Mouse (Mus musculus): ENCODE measurements around the gene Ms4a18. TPM values are rescaled to one million over a fixed set of nuclear protein-coding genes. Genes with fewer than 3 reads are reported as not detected.

Gene Ms4a18
- total and polyA plus RNA-seq, 2 experiments from 2014 or later: not detected

- no peak for DNase-seq (ENCODE audit: low spot score)
- 82% methylated on average over 7 of the region's 7 CpGs for WGBS
Measured at GRCm38 (mm10) chr19:10993150-10993549, 24.7 kb downstream of the Ms4a18 start, which contains the start of gene Ms4a15. TSS of gene Ms4a15 (minus strand) at chr19:10993250.

DNA sequence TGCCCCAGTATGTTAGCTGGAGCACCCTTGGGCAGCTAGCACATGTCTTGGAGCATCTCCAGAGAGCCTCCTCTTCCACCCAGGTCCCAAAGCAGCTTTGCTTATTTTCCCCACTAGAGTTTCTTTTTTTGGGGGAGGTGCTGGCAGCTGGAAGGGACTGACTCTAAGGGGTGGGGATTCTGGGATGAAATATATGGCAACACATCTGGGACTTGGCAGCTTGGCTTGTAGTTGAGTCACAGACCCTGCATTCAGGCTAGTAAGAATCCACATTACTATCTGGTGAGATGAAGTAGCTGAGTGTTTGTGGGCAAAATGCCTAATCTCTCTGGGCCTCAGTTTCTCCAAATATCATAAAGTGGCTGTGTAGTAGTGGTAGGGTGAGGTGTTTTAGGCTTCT lies 25.9 kb downstream of the Ms4a18 start:
- H3K4me3 ChIP-seq (ENCODE audit: low read depth, low read length): no peak overlapping the region

More at GRCm38 (mm10) chr19:10993150-10993549, 24.7 kb downstream of the Ms4a18 start, which contains the start of gene Ms4a15:
- Histone ChIP-seq H3K27ac (ENCODE audit: low read depth) (no peak within 1 kb of the TSS), H3K4me3 (ENCODE audit: low read depth, low read length) (no peak within 1 kb of the TSS), H3K4me2 (ENCODE audit: low read depth, low read length) (no peak within 1 kb of the TSS), H3K9ac (replicated peaks; ENCODE audit: low read depth, low read length) (no peak within 1 kb of the TSS), H3K9me3 (replicated peaks; ENCODE audit: control insufficient read depth, low read length) (no peaks in the 10 kb centered on the region), H3K27me3 (ENCODE audit: control insufficient read depth, insufficient read depth, low read length) (no peaks in the 10 kb centered on the region), H3K36me3 (replicated peaks; ENCODE audit: control insufficient read depth, insufficient read depth, low read length) (no peaks in the 10 kb centered on the region), H3K4me1 (ENCODE audit: control insufficient read depth, insufficient read depth) (no peaks in the 10 kb centered on the region)
- no peak for ATAC-seq (ENCODE audit: insufficient read depth, low read depth)
- TF ChIP-seq EP300 (IDR thresholded peaks at IDR 0.05; ENCODE audit: low read depth): no peak
- no peak for TF ChIP-seq CTCF (IDR thresholded peaks at IDR 0.05; ENCODE audit: low read depth)

DNA sequence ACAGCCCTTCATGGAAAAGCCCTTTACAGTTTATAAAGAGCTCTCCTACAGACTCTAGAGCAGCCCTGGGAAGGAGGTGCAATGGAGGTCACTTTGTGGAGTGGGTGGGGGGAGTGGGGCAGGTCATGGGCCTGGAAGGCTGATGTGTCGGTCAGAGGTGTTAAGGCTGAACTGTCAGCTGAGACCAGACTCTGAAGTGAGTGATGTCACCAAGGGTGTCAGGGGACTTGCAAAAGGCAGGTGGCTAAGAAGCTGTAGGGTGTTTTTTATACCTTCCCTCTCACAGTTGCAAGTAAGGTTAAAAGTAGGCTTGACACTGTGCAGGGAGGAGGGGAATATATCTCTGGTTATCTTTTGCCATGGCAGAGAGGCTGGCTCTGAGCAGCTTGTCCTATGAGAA lies 27.1 kb downstream of the Ms4a18 start:
- Histone ChIP-seq H3K36me3 (replicated peaks; ENCODE audit: control insufficient read depth, insufficient read depth, low read length) (no peaks in the 10 kb centered on the region), H3K4me3 (ENCODE audit: low read depth, low read length) (no peak overlapping the region), H3K27me3 (ENCODE audit: control insufficient read depth, insufficient read depth, low read length) (no peaks in the 10 kb centered on the region), H3K9me3 (replicated peaks; ENCODE audit: control insufficient read depth, low read length) (no peaks in the 10 kb centered on the region), H3K27ac (ENCODE audit: low read depth) (no peak overlapping the region), H3K4me1 (ENCODE audit: control insufficient read depth, insufficient read depth) (no peaks in the 10 kb centered on the region), H3K4me2 (ENCODE audit: low read depth, low read length) (no peak overlapping the region), H3K9ac (replicated peaks; ENCODE audit: low read depth, low read length) (no peak overlapping the region)
- DNase-seq (ENCODE audit: low spot score) (no peak), ATAC-seq (ENCODE audit: insufficient read depth, low read depth) (no peak)
- WGBS: 13% methylated on average over 1 of the region's 1 CpGs
- TF ChIP-seq EP300 (IDR thresholded peaks at IDR 0.05; ENCODE audit: low read depth) (no peak), CTCF (IDR thresholded peaks at IDR 0.05; ENCODE audit: low read depth) (no peak)

More for the DNA sequence above, 25.9 kb downstream of the Ms4a18 start:
- Histone ChIP-seq H3K9me3 (replicated peaks; ENCODE audit: control insufficient read depth, low read length) (no peaks in the 10 kb centered on the region), H3K4me1 (ENCODE audit: control insufficient read depth, insufficient read depth) (no peaks in the 10 kb centered on the region), H3K9ac (replicated peaks; ENCODE audit: low read depth, low read length) (no peak overlapping the region), H3K36me3 (replicated peaks; ENCODE audit: control insufficient read depth, insufficient read depth, low read length) (no peaks in the 10 kb centered on the region), H3K27me3 (ENCODE audit: control insufficient read depth, insufficient read depth, low read length) (no peaks in the 10 kb centered on the region), H3K27ac (ENCODE audit: low read depth) (no peak overlapping the region), H3K4me2 (ENCODE audit: low read depth, low read length) (no peak overlapping the region)
- DNase-seq (ENCODE audit: low spot score) (no peak), ATAC-seq (ENCODE audit: insufficient read depth, low read depth) (no peak)
- no peak for TF ChIP-seq EP300 (IDR thresholded peaks at IDR 0.05; ENCODE audit: low read depth)
- TF ChIP-seq CTCF (IDR thresholded peaks at IDR 0.05; ENCODE audit: low read depth): no peak

DNA sequence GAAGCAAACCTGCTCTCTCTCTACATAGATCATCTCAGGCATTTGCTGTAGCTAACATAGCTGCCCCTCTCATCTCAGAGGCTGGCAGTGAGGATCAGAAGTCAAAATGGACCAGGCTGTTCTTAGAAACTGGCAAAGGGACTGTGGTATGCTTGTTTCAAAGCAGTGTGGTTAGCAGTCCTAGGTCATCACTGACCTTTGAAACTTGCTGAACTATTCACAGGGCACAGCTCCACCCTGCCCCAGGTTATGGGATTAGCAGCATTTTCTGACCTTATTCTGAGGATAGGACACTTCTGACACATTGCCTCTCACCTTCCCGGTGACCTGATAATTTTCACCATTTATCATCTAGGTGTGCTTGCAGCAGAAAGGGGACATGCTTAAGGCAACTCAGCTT lies 29.3 kb downstream of the Ms4a18 start:
- no peak for DNase-seq (ENCODE audit: low spot score)

GRCm38 (mm10) chr19:10985889-10986288 lies 31.9 kb downstream of the Ms4a18 start:
- no peak for DNase-seq (ENCODE audit: low spot score)
- no peaks in the 10 kb centered on the region for H3K27me3 ChIP-seq (ENCODE audit: control insufficient read depth, insufficient read depth, low read length)
- no peak overlapping the region for H3K27ac ChIP-seq (ENCODE audit: low read depth)
- H3K36me3 ChIP-seq (replicated peaks; ENCODE audit: control insufficient read depth, insufficient read depth, low read length): no peaks in the 10 kb centered on the region
- H3K4me3 ChIP-seq (ENCODE audit: low read depth, low read length): no peak overlapping the region
- H3K4me1 ChIP-seq (ENCODE audit: control insufficient read depth, insufficient read depth): no peaks in the 10 kb centered on the region
- no peak for ATAC-seq (ENCODE audit: insufficient read depth, low read depth)
- H3K9me3 ChIP-seq (replicated peaks; ENCODE audit: control insufficient read depth, low read length): no peaks in the 10 kb centered on the region
- H3K9ac ChIP-seq (replicated peaks; ENCODE audit: low read depth, low read length): no peak overlapping the region
- H3K4me2 ChIP-seq (ENCODE audit: low read depth, low read length): no peak overlapping the region
- WGBS: 84% methylated on average over 4 of the region's 4 CpGs
- no peak for TF ChIP-seq EP300 (IDR thresholded peaks at IDR 0.05; ENCODE audit: low read depth)
- no peak for TF ChIP-seq CTCF (IDR thresholded peaks at IDR 0.05; ENCODE audit: low read depth)

More for the DNA sequence above, 29.3 kb downstream of the Ms4a18 start:
- no peaks in the 10 kb centered on the region for H3K4me1 ChIP-seq (ENCODE audit: control insufficient read depth, insufficient read depth)
- no peaks in the 10 kb centered on the region for H3K27me3 ChIP-seq (ENCODE audit: control insufficient read depth, insufficient read depth, low read length)
- ATAC-seq (ENCODE audit: insufficient read depth, low read depth): no peak
- H3K9ac ChIP-seq (replicated peaks; ENCODE audit: low read depth, low read length): no peak overlapping the region
- 69% methylated on average over 1 of the region's 1 CpGs for WGBS
- H3K4me3 ChIP-seq (ENCODE audit: low read depth, low read length): no peak overlapping the region
- no peak overlapping the region for H3K4me2 ChIP-seq (ENCODE audit: low read depth, low read length)
- no peaks in the 10 kb centered on the region for H3K9me3 ChIP-seq (replicated peaks; ENCODE audit: control insufficient read depth, low read length)
- H3K27ac ChIP-seq (ENCODE audit: low read depth): no peak overlapping the region
- no peak for TF ChIP-seq CTCF (IDR thresholded peaks at IDR 0.05; ENCODE audit: low read depth)
- no peak for TF ChIP-seq EP300 (IDR thresholded peaks at IDR 0.05; ENCODE audit: low read depth)
- H3K36me3 ChIP-seq (replicated peaks; ENCODE audit: control insufficient read depth, insufficient read depth, low read length): no peaks in the 10 kb centered on the region

GRCm38 (mm10) chr19:10984551-10984950 lies 33.3 kb downstream of the Ms4a18 start:
- H3K9ac ChIP-seq (replicated peaks; ENCODE audit: low read depth, low read length): no peak overlapping the region
- no peak for ATAC-seq (ENCODE audit: insufficient read depth, low read depth)
- no peak overlapping the region for H3K4me2 ChIP-seq (ENCODE audit: low read depth, low read length)
- no peak for DNase-seq (ENCODE audit: low spot score)
- WGBS: 63% methylated on average over 13 of the region's 13 CpGs
- TF ChIP-seq CTCF (IDR thresholded peaks at IDR 0.05; ENCODE audit: low read depth): no peak
- no peak for TF ChIP-seq EP300 (IDR thresholded peaks at IDR 0.05; ENCODE audit: low read depth)
- no peak overlapping the region for H3K4me3 ChIP-seq (ENCODE audit: low read depth, low read length)
- H3K9me3 ChIP-seq (replicated peaks; ENCODE audit: control insufficient read depth, low read length): no peaks in the 10 kb centered on the region
- H3K27me3 ChIP-seq (ENCODE audit: control insufficient read depth, insufficient read depth, low read length): no peaks in the 10 kb centered on the region
- no peak overlapping the region for H3K27ac ChIP-seq (ENCODE audit: low read depth)
- H3K4me1 ChIP-seq (ENCODE audit: control insufficient read depth, insufficient read depth): 0 out of 2 replicates have a peak, but pooled peaks cover 1% of the 10 kb centered on the region
- H3K36me3 ChIP-seq (replicated peaks; ENCODE audit: control insufficient read depth, insufficient read depth, low read length): no peaks in the 10 kb centered on the region
